Mouse (Mus musculus): ENCODE measurements at regions not wholly inside any gene's neighbourhood (a gene's known extent, or its start where the extent isn't known, plus 50 kb on each side); places are given as distances from the start of the nearest gene placed in this dataset.
"Not testable (repeated sequence)": the region's sequence is repeated elsewhere in the genome, so short reads cannot be mapped to it uniquely, and the experiment has no call there.

GRCm38 (mm10) chr8:81286280-81287034, 55.9 kb upstream of the Inpp4b start:
- Histone ChIP-seq H3K4me1 (no peaks in the 10 kb centered on the region), H3K4me3 (no peak overlapping the region), H3K4me2 (no peak overlapping the region), H3K9ac (no peak overlapping the region), H3K36me3 (no peaks in the 10 kb centered on the region), H3K27ac (no peak overlapping the region), H3K27me3 (no peaks in the 10 kb centered on the region), H3K9me3 (no peaks in the 10 kb centered on the region)
- WGBS = 70% methylated on average over 8 of the region's 8 CpGs
- no peak for ATAC-seq (ENCODE audit: insufficient number of reproducible peaks, low FRiP score, low TSS enrichment, low read depth)

DNA sequence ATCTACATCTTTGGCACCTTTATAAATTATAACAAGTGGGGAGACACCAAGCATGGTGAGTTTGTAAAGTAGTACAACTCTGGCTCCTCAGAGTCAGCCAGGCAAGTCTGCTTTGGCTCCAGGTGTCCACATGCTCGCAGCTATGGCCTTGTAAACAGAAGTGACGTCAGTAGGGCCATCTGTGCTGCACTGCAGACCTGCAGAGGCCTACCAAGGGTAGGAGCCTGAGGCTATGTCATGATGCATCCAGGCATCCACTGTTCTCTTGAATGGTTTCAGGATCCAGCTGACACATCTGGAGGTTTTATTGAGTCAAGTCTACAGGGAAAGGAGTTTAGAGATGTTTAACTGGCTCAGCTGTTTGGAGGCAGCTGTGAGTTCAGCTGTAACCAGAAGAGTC, 82.3 kb upstream of the Inpp4b start:
- H3K27me3 ChIP-seq = no peaks in the 10 kb centered on the region
- H3K9ac ChIP-seq = no peak overlapping the region
- no peak overlapping the region for H3K4me3 ChIP-seq
- WGBS = 25% methylated on average over 2 of the region's 2 CpGs
- H3K27ac ChIP-seq = no peak overlapping the region
- no peak overlapping the region for H3K4me2 ChIP-seq
- peak; percentile 65; the same call in 1 of the 2 replicates for ATAC-seq (ENCODE audit: insufficient number of reproducible peaks, low FRiP score, low TSS enrichment, low read depth)
- H3K9me3 ChIP-seq = no peaks in the 10 kb centered on the region
- no peaks in the 10 kb centered on the region for H3K36me3 ChIP-seq
- H3K4me1 ChIP-seq = peaks cover 4% of the 10 kb centered on the region; the same call in 1 of the 2 replicates

DNA sequence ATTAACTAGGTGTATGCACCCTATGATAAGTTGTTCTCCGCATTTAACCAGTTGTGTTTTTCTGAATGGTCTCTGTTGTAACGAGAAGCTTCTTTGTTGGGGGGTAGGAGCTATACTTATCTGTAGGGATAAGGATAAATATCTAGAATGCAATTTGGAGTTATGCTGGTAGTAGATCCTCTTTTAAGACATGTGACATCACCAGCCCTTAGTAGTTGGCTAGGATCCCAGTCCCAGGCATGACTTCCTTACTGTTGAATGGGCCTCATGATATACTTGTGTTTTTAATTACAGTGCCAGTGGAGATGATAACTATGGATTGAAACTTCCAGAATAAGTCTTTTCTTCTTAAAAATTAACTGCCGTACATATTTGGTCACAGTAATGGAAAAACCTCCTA, 118.5 kb upstream of the Inpp4b start:
- ATAC-seq (ENCODE audit: insufficient number of reproducible peaks, low FRiP score, low TSS enrichment, low read depth) = no peak
- no peak overlapping the region for H3K27ac ChIP-seq
- H3K4me2 ChIP-seq = no peak overlapping the region
- H3K9ac ChIP-seq = no peak overlapping the region
- H3K4me3 ChIP-seq = no peak overlapping the region
- H3K36me3 ChIP-seq = no peaks in the 10 kb centered on the region
- no peaks in the 10 kb centered on the region for H3K4me1 ChIP-seq
- no peaks in the 10 kb centered on the region for H3K9me3 ChIP-seq
- 73% methylated on average over 3 of the region's 3 CpGs for WGBS
- no peaks in the 10 kb centered on the region for H3K27me3 ChIP-seq

DNA sequence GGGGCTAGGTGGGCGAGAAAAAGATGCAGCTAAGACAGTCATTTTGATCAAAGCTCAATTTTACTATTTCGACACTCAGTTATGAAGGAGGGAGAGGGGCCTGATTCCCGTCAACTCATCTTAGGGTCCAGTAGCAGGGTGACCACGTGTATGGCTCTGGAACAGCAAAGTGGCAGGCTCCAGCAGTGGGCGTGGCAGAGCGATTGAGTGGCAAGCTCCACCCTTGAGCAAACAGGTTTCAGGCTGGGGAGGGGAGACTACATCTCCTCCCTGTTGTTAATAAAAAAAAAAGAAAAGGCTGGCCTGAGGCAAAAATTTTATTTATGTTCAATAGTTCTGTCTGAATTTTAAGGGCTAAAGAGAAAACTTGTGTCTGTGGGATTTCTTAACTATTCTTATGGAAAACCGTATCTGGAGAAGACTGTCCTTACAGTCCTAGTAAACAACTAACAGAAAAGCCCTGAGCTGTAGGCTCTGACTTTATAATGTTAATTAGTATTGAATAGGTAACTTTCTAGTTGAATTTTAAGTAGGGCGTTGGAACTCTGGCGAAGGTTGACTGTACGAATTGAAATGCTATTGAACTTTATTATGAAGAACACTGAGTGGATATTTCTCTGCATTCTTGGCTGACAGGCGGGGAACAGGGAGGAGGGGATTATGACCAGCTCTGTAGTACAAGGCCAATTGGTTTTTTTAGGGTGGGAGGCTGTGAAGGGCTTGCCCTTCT, 155.1 kb upstream of the Inpp4b start:
- H3K9me3 ChIP-seq; H3K4me1 ChIP-seq; H3K4me2 ChIP-seq; H3K9ac ChIP-seq; H3K4me3 ChIP-seq; H3K27me3 ChIP-seq; H3K36me3 ChIP-seq; ATAC-seq (ENCODE audit: insufficient number of reproducible peaks, low FRiP score, low TSS enrichment, low read depth); H3K27ac ChIP-seq: not testable (repeated sequence)
- WGBS = 68% methylated on average over 11 of the region's 11 CpGs

DNA sequence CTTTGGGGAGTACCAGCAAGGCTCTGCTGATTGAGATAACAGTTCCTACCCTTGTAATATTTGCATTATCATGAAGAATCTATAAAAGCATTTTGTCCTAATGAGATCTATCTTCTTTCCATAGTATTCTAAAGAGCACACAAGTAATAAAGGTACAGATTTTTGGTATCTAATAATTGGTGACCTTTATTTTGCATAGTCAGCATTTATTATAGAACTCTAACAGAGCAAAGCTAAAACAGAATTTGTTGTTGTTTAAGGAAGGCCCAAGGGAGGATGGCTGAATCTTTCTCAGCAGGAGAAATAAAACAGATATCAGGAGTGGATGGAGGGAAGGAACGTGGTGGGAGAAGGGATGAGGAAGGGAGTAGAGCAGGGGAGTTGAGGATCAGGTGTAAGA, 160.8 kb upstream of the Usp38 start:
- ATAC-seq (ENCODE audit: insufficient number of reproducible peaks, low FRiP score, low TSS enrichment, low read depth) = no peak
- no peaks in the 10 kb centered on the region for H3K4me1 ChIP-seq
- no peaks in the 10 kb centered on the region for H3K27me3 ChIP-seq
- no peak overlapping the region for H3K4me3 ChIP-seq
- WGBS = 57% methylated on average over 1 of the region's 1 CpGs
- no peak overlapping the region for H3K4me2 ChIP-seq
- no peaks in the 10 kb centered on the region for H3K36me3 ChIP-seq
- no peak overlapping the region for H3K27ac ChIP-seq
- H3K9me3 ChIP-seq = no peaks in the 10 kb centered on the region
- H3K9ac ChIP-seq = no peak overlapping the region

DNA sequence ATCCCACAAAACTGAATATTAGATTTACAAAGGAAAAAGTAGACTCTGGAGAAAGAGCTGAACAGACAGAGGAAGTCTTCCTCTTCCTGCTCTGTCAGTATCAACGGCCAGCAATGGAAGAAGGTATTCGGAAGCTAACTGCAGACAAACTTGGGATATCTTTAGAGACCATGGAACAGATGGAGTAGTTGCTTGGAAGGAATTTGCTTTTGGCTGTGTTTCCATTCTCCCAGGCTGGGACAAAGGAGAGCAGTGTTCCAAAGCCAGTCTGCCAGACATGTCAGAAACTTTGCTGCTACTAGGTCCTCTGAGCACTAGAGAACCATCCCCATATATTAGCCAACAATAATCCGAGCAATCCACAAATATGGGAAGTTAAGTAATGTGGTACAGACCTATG, 132.5 kb upstream of the Usp38 start:
- 62% methylated on average over 3 of the region's 3 CpGs for WGBS
- Histone ChIP-seq H3K4me2 (no peak overlapping the region), H3K4me3 (no peak overlapping the region), H3K27ac (no peak overlapping the region), H3K4me1 (no peaks in the 10 kb centered on the region), H3K9ac (no peak overlapping the region), H3K9me3 (no peaks in the 10 kb centered on the region; the same call in 1 of the 2 replicates), H3K36me3 (no peaks in the 10 kb centered on the region), H3K27me3 (no peaks in the 10 kb centered on the region)
- no peak for ATAC-seq (ENCODE audit: insufficient number of reproducible peaks, low FRiP score, low TSS enrichment, low read depth)

DNA sequence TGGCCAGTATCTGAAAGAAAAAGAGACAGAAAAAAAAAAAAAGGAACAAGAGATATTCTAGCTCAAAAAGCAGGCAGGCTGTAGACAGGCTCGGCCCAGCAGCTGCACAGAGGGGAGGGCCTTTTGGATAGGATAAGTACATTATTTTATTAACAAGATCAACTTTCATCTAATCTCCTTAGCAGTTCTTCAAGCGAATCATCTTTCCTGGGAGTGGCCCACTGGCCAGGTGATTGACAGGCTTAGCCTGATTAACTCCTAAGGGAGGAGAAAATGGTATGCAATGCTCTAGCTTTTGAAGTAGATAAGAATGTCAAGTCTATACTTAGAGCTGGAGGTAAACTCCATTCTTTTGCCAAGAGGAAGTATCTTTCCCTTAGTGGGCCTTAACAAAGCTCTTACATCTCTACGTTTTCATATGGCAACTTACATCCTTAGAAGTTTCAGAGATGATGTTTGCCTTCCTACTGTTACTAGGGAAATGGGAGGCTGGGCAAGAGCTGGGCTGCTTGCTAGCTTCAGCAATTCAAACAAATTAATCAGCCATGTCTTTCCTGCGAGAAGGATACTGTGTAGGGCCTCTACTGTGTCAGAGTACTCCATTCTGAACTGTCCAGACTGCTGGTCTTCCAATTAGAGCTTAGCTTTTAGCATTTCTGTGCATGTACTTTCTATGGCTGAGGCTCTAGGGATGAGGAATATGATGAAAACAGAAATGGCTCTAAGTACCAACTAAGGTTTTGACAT, 92.2 kb upstream of the Usp38 start:
- no peaks in the 10 kb centered on the region for H3K4me1 ChIP-seq
- no peak overlapping the region for H3K9ac ChIP-seq
- H3K4me2 ChIP-seq = no peak overlapping the region
- WGBS = 62% methylated on average over 4 of the region's 4 CpGs
- no peak overlapping the region for H3K27ac ChIP-seq
- no peaks in the 10 kb centered on the region for H3K9me3 ChIP-seq
- no peak overlapping the region for H3K4me3 ChIP-seq
- H3K27me3 ChIP-seq = no peaks in the 10 kb centered on the region
- ATAC-seq (ENCODE audit: insufficient number of reproducible peaks, low FRiP score, low TSS enrichment, low read depth) = no peak
- no peaks in the 10 kb centered on the region for H3K36me3 ChIP-seq

GRCm38 (mm10) chr8:81098963-81099362, 84.2 kb upstream of the Usp38 start:
- Histone ChIP-seq H3K27ac (no peak overlapping the region), H3K4me3 (no peak overlapping the region), H3K4me1 (peaks cover 3% of the 10 kb centered on the region; the same call in 1 of the 2 replicates), H3K9ac (no peak overlapping the region), H3K9me3 (no peaks in the 10 kb centered on the region), H3K4me2 (no peak overlapping the region), H3K36me3 (no peaks in the 10 kb centered on the region), H3K27me3 (no peaks in the 10 kb centered on the region)
- WGBS = 64% methylated on average over 2 of the region's 2 CpGs
- ATAC-seq (ENCODE audit: insufficient number of reproducible peaks, low FRiP score, low TSS enrichment, low read depth) = no peak

DNA sequence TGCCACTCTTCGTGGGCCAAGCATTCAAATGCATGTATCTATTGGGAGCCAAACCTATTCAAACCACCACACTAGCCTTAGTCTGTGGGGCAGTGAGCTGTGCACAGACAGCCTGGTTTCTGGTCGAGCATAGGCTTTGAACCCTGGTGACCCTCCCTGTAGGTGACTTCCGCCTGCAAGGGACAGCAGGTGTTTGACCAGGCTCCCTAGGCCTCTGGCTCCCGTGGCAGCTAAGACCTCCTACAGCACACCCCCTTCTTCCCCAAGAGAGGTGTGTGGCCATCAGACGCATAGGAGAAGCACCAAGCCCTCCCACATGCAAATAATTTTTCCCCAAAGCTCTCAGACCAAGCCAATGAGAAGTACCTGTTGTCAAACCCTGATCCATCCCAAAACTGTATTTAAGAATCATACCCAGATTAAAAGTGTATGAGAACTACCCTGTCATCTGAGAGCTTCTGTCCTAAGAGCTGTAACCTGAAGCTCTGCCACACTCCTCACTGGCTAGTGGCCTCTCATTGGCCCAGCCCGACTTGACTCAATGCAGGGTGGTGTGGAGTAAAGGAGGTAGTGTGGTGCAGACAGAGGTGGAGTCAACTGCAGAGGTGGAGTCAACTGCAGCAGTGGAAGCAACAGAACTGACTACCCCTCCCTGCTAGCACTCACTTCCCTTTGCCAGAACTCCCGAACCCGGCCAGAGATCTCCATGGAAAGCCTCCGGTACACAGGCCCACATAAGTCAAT, 82.5 kb upstream of the Usp38 start:
- H3K9ac ChIP-seq = no peak overlapping the region
- WGBS = 34% methylated on average over 9 of the region's 9 CpGs

DNA sequence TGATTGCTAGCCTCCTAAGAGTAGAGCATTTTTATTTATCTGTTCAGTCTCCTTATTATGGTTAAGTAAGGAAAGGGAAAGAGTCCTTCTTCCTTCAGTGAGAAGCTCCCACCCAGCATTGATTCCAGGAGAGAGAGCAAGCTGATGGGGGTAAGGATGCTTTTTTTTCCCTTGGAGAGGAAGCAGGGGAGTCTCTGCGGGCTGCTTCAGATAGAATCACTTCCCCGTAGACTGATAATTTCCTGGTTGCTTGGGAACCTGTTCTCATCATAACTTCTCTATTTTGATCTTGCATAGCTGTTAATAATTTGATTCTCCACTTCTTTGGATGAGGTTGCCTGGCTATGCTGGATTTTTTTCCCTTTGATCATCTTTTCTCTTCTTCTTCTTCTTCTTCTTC, 80.5 kb upstream of the Usp38 start:
- no peak overlapping the region for H3K4me2 ChIP-seq
- no peak overlapping the region for H3K9ac ChIP-seq
- WGBS = 80% methylated on average over 2 of the region's 2 CpGs
- H3K4me3 ChIP-seq = no peak overlapping the region
- no peak overlapping the region for H3K27ac ChIP-seq
- H3K9me3 ChIP-seq = no peaks in the 10 kb centered on the region
- no peaks in the 10 kb centered on the region for H3K27me3 ChIP-seq
- no peak for ATAC-seq (ENCODE audit: insufficient number of reproducible peaks, low FRiP score, low TSS enrichment, low read depth)
- H3K4me1 ChIP-seq = peaks cover 3% of the 10 kb centered on the region; the same call in 1 of the 2 replicates
- no peaks in the 10 kb centered on the region for H3K36me3 ChIP-seq

More for the DNA sequence above, 82.5 kb upstream of the Usp38 start:
- Histone ChIP-seq H3K4me2 (no peak overlapping the region), H3K27me3 (no peaks in the 10 kb centered on the region), H3K4me1 (peaks cover 3% of the 10 kb centered on the region; the same call in 1 of the 2 replicates), H3K36me3 (no peaks in the 10 kb centered on the region), H3K9me3 (no peaks in the 10 kb centered on the region), H3K4me3 (no peak overlapping the region), H3K27ac (no peak overlapping the region)
- ATAC-seq (ENCODE audit: insufficient number of reproducible peaks, low FRiP score, low TSS enrichment, low read depth) = no peak; the same call in 1 of the 2 replicates

DNA sequence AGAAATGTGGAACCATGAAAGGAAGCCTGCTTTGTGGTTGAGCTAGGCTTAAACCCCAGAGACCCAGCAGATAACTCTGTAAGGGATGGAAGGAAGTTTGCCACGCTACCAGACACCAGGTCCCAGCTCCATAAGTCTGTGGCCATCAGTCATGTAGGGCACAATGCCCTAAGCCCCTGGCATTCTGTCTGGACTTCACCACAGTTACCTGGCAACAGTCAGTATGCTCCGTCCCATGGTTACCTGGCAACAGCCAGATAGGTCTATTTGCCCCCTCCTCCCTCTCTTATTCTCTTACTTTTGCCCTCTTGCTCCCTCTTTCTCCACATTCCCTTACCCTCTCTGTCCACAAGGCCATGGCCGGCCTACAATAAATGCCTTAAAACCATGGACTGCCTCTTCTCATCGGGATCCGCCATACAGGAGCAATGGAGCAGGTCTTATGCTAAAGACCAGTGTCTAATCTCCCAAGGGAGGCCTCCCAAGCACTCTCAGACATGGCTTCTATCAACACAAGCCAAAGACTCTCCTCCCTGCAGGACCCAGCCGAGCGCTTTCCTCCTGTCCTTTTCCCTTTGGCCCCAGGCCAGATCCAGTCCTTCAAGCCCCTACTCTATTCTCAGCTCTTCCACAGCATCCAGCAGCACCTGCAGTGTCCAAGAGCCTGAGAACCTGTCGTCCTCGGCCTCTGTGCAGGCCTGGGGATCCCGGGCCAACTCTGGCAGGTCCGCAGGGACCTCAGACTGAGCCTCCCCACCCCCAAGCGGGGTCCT, 66.3 kb upstream of the Usp38 start:
- Histone ChIP-seq H3K36me3 (no peaks in the 10 kb centered on the region), H3K4me2 (no peak overlapping the region), H3K4me3 (no peak overlapping the region), H3K27me3 (no peaks in the 10 kb centered on the region), H3K9ac (no peak overlapping the region), H3K4me1 (peaks cover 7% of the 10 kb centered on the region; the same call in 1 of the 2 replicates), H3K9me3 (no peaks in the 10 kb centered on the region), H3K27ac (no peak overlapping the region)
- 74% methylated on average over 12 of the region's 12 CpGs for WGBS
- no peak for ATAC-seq (ENCODE audit: insufficient number of reproducible peaks, low FRiP score, low TSS enrichment, low read depth)
